Mouse (Mus musculus): ENCODE results near the gene Lrch4.
A peak's percentile ranks its signal among the peaks of the same experiment; 100 is the strongest.
"Not testable (repeated sequence)": the region's sequence is repeated elsewhere in the genome, so short reads cannot be mapped to it uniquely, and the experiment has no call there.

Lrch4 gene

GRCm38 (mm10) chr5:137613076-137613475 lies 15.8 kb upstream of the Lrch4 start:
- DNase-seq (ENCODE audit: low spot score): peak; percentile 40

- DNase-seq (ENCODE audit: low spot score): peak; percentile 85
Observed at GRCm38 (mm10) chr5:137613550-137613949, 15.4 kb upstream of the Lrch4 start, which contains the start of gene Pcolce. Gene Pcolce (minus strand): TSS chr5:137613784.

GRCm38 (mm10) chr5:137614921-137615320 lies 14.0 kb upstream of the Lrch4 start:
- DNase-seq (ENCODE audit: low spot score): not testable (repeated sequence)

- DNase-seq (ENCODE audit: low spot score): peak; percentile 46
Observed at GRCm38 (mm10) chr5:137615347-137615746, 13.6 kb upstream of the Lrch4 start.

- DNase-seq (ENCODE audit: low spot score): no peak
Observed at GRCm38 (mm10) chr5:137623937-137624530, 4.9 kb upstream of the Lrch4 start.

GRCm38 (mm10) chr5:137627991-137628390 lies 930 bp upstream of the Lrch4 start:
- DNase-seq (ENCODE audit: low spot score): no peak

GRCm38 (mm10) chr5:137629306-137629721 lies 393 bp downstream of the Lrch4 start:
- DNase-seq (ENCODE audit: low spot score): peak; percentile 70

- peak; percentile 67 for DNase-seq (ENCODE audit: low spot score)
Observed at GRCm38 (mm10) chr5:137629906-137630545, 1.1 kb downstream of the Lrch4 start.

- DNase-seq (ENCODE audit: low spot score): peak; percentile 60
Observed at GRCm38 (mm10) chr5:137630602-137631001, 1.7 kb downstream of the Lrch4 start.

GRCm38 (mm10) chr5:137631171-137631570 lies 2.2 kb downstream of the Lrch4 start:
- no peak for DNase-seq (ENCODE audit: low spot score)

GRCm38 (mm10) chr5:137631591-137631990 lies 2.7 kb downstream of the Lrch4 start:
- no peak for DNase-seq (ENCODE audit: low spot score)

- DNase-seq (ENCODE audit: low spot score): peak; percentile 76
Observed at GRCm38 (mm10) chr5:137633397-137634084, 4.6 kb downstream of the Lrch4 start.

GRCm38 (mm10) chr5:137639472-137639871 lies 10.6 kb downstream of the Lrch4 start:
- no peak for DNase-seq (ENCODE audit: low spot score)

- peak; percentile 52 for DNase-seq (ENCODE audit: low spot score)
Observed at GRCm38 (mm10) chr5:137641054-137641453, 12.1 kb downstream of the Lrch4 start, which contains the start of gene Sap25. Gene Sap25 (plus strand): TSS chr5:137641334.

GRCm38 (mm10) chr5:137642886-137643285 lies 14.0 kb downstream of the Lrch4 start:
- no peak for DNase-seq (ENCODE audit: low spot score)

GRCm38 (mm10) chr5:137644484-137644883 lies 15.6 kb downstream of the Lrch4 start:
- no peak for DNase-seq (ENCODE audit: low spot score)

GRCm38 (mm10) chr5:137645091-137645651 lies 16.2 kb downstream of the Lrch4 start:
- DNase-seq (ENCODE audit: low spot score): peak; percentile 42

GRCm38 (mm10) chr5:137645652-137646091 lies 16.8 kb downstream of the Lrch4 start, which contains the start of gene Irs3:
Gene Irs3 (minus strand): TSS chr5:137645714.
- no peak for DNase-seq (ENCODE audit: low spot score)

- DNase-seq (ENCODE audit: low spot score): peak; percentile 48
Observed at GRCm38 (mm10) chr5:137647827-137648601, 19.1 kb downstream of the Lrch4 start.

- DNase-seq (ENCODE audit: low spot score): no peak
Observed at GRCm38 (mm10) chr5:137649251-137649650, 20.3 kb downstream of the Lrch4 start.

- peak; percentile 40 for DNase-seq (ENCODE audit: low spot score)
Observed at GRCm38 (mm10) chr5:137649669-137650571, 21.0 kb downstream of the Lrch4 start.
